Mouse (Mus musculus): ENCODE data around the gene Gzme.
"Not testable (repeated sequence)": the region's sequence is repeated elsewhere in the genome, so short reads cannot be mapped to it uniquely, and the experiment has no call there.

Gene Gzme

GRCm38 (mm10) chr14:56120525-56120924 is at the start of gene Gzme:
Gene Gzme (minus strand): TSS chr14:56120625.
- no peak for DNase-seq

DNA sequence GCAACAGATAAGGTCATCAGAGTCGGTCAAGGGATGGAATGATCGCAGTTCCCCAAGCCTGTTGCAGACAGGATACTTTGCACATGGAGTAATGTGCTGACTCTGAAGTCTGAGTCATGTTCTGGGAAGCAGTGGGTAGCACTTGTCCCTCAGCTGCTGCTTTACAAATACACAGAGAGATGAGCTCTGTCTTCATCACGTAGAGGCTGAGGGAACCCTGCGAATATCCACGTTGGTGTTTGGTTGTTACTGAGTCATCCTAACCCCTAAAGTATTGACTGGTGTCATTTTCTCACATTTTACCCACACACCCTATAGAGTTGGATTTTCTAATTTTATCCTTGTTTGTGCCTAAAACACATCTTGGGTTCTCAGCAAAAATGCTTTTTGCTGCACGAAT is 47.6 kb upstream of the Gzme start:
- no peak for DNase-seq

DNA sequence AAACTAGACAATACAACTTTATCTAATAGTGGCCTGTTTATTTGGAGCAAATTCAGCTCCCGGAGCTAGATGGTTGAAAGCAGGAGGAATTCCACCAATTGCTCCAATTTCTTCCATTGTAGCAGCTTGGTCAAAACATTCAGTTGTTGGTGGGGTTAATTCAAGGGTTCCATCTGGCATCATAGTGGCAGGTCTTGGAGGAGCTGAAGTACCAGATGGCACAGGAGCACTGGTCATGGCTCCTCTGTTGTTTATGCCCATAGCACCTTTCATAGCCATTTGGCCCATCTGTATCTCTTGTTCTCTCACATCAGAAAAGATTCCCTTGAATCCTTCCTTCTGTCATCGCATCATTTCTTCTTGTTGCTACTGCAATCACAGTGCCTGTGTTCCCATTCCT is 41.7 kb upstream of the Gzme start:
- no peak for DNase-seq

DNA sequence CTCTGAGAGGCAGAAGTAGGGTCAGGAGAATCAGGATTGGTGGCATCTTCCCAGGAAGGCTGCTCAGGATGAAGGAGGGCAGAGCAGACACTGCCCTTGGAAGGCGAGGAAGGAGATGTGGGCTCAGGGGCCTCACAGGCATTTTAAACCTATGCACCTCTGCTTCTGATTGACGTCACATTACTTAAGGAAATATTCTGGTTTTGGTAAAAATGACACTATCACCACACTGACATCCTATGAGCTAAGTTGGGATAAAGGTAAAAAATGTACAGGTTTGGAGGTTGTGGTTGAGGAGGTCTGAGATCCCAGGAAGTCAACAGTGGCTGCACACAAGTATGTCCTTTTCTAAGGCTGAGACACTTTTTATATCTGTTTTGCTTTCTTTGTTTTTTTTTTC is 39.1 kb upstream of the Gzme start, which contains the start of gene Gzmg:
Gene Gzmg (minus strand): TSS at position 101 of the 400 bp plus-strand sequence.
- DNase-seq = not testable (repeated sequence)

DNA sequence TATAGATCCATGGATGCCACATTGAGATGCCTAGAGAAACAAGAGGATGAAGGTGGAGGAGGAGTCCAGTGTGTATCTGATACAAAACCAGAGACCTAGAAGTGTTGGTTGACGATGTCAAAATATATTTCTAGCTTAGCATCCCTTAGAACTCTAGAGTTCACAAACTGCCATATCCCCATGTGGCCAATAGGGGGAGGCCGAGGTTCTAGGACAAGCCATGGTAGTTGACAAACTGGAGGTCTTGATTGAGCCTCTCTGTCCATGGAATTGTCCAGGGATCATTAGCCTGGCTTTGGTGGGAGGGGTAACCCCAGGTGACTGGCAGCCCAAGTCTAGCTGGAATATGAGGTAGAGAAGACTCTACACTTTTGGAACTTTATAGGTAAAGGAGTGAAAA is 34.9 kb upstream of the Gzme start:
- no peak for DNase-seq

- DNase-seq = not testable (repeated sequence)
These were observed 13.2 kb upstream of the Gzme start for GRCm38 (mm10) chr14:56133675-56134074.

DNA sequence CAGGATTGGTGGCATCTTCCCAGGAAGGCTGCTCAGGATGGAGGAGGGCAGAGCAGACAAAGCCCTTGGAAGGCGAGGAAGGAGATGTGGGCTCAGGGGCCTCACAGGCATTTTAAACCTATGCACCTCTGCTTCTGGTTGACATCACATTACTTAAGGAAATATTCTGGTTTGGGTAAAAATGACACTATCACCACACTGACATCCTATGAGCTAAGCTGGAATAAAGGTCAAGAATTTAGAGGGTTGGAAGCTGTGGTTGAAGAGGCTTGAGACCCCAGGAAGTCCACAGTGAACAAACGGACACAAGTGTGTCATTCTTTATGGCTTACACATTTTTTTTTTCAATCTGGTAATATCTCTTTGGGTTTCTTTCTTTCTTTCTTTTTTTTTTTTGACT is 12.1 kb upstream of the Gzme start, which contains the start of gene Gzmd:
Gene Gzmd (minus strand): TSS at position 101 of the 400 bp plus-strand sequence.
- not testable (repeated sequence) for DNase-seq

- DNase-seq = no peak
These were observed 7.9 kb upstream of the Gzme start for GRCm38 (mm10) chr14:56128341-56128740.

DNA sequence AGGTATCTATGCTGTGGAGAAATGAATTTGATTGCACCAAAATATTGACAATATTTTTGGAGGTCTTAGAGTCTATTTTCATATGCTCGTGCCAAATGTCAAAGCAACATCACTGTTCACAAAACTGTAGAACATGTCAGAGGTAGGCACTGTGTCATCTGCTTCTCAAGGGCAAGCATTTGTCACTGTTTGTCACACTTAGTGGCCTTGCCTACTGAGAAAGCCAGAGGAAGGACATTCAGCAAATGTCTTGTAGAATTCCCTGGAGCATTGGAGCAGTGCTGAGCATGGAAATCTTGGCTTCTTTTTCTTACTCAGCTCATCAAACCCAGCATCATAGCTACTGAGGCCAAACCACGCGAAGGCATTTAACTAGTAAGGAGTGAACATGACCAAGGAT is 3.1 kb upstream of the Gzme start:
- no peak for DNase-seq

DNA sequence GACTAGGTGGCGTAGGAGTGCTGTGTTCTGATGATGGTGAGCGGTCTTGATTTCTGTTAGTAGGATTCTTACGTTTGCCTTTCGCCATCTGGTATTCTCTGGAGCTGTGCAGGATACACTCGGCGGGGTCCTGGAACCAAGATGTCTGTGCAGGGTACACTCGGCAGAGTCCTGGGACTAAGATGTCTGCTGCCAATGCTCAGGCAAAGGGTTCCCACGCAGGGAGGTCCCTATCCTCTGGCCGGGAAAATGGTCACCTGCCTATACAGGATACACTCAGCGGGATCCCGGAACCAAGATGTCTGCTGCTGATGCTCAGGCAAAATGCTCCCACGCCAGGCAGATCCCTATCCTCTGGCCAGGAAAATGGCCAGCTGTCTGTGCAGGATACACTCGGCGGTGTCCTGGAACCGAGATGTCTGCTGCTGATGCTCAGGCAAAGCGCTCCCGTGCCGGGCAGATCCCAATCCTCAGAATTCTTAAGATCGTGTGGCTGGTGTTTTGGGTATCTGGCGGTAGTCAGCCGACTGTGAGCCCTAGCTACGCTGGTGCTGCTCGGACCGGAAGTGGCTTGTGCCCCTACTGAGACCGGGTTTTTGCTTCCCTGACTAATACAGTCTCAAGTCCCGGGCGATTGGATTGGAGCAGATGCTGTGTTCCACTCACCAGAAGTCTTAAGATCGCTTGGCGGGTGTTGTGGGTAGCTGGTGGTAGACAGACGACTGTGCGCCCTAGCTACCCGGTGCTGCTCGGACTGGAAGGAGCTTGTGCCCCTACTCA is 4.7 kb downstream of the Gzme start:
- not testable (repeated sequence) for DNase-seq

- no peak for DNase-seq
These were observed 14.8 kb downstream of the Gzme start for GRCm38 (mm10) chr14:56105447-56106180.

DNA sequence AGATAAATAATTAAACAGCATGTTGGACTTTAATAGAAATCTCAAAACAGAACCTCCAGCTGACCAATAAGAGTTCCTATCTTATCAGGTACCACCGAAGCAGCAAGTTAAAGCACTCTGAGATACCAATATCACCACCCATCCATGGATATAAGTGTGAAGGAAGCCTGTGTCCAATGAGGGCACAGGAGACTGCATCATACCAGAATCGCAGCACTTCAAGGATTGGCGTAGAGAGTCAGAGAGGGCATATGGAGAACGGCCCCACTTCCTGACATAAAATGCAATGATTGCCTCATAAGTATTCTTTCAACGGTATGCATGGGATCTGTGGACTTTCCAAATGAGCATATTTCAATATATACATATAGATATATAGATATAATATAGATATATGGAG is 15.4 kb downstream of the Gzme start:
- no peak for DNase-seq

DNA sequence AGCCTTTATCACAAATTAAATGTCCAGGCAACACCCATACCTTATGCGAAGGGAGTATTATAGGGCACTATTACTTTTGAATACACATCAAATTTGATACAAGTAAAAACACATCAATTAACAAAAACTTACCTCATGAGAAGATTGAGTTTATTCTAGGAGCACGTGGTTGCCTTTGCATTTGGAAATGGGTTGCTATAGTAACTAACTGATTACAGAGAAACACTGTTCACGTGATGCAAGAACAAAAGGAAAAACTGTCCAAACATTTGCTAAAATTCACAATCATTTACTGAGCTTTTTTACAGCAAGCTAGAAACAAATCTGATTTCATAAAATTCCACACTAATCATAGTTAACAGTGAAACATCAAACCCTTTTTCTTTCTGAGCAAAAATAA is 17.0 kb downstream of the Gzme start:
- no peak for DNase-seq

GRCm38 (mm10) chr14:56102386-56102785 is 18.0 kb downstream of the Gzme start, which contains the start of gene Ctsg:
Gene Ctsg (minus strand): TSS chr14:56102574.
- DNase-seq = no peak

DNA sequence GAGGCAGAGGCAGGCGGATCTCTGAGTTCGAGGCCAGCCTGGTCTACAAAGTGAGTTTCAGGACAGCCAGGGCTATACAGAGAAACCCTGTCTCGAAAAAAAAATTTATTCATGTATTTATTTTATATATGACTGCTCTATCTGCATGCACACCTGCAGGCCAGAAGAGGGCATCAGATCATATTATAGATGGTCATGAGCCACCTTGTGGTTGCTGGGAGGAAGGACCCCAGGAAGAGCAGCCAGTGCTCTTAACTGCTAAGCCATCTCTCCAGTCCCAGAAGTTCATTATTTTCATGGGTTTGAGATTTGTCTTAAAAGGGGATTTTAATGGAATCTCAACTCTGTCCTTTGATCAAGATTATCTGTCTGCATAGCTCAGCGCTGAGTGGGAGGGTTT is 21.5 kb downstream of the Gzme start:
- no peak for DNase-seq

DNA sequence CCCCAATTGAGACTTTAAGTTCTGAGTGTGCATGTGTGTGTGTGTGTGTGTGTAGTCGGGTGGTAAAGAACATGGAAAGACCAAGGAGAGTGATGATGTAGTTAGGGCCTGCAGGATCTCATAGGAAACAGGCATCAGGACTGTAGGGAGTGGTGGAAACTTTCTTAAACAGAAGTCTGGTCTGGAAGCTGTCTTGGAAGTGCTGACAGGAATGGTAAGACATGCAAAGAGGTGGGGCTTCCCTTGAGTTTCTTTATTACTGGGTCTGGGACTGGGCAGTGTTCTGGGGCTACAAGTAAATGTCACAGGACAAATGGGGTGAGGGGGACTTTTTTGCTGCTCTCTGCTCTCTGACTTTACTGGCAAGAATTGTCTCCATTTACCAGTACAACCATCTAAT is 22.8 kb downstream of the Gzme start:
- no peak for DNase-seq

DNA sequence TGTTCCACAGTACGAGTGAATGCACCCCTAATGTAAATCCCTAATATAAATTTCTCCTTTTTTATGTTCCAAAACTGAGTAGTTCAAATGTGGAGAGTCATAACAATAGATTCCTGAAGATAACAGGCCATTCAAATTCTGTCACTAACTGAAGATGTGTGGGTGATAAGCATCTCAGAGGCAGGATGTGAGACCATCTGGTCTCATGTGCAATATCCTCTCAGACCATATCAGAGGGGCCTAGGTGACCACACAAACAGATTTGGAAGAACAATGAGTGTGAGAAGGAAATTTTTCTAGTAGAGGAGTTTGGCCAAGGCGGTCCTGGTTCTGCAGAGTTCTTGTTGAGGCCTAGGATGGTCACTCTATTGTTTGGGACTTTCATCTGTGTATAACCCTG is 27.1 kb downstream of the Gzme start:
- no peak for DNase-seq

DNA sequence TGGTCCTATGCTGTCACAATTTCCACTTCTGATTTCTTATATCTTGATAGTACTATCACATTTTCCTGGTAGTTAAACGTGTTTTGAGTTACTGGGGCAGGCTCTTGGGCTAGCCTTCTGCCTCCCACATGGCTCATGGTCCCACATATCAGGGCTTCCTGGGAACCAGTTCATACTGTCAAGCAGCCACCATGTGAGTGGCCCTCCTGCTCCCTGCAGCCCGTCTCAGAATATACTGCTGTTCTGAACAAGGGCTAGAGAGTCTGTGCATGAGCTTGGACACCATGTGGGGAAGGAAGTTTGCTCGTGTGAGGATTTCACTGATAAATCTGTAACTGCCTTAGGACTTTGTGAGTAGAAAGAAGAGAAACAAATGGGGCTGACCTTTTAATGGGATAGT is 33.7 kb downstream of the Gzme start:
- no peak for DNase-seq

DNA sequence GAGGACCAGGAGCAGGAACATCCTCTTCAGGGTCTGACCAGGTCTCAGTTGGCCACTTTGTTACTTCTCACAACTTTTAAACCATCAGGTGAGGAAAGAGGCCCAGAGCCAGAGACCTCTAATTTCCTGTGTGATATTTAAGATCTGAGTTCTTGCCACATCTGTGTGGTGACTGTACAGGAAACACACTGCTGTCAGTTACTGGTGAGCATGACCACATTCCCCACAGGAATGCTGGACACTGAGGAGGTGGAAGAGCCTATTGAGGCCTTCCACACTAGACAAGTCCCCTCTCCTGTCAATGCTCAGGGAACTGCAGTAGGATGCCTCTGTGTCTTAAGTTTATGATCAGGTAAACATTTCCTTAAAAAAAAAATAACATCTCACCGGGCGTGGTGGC is 35.3 kb downstream of the Gzme start, which contains the start of gene Mcpt8:
Gene Mcpt8 (minus strand): TSS at position 107 of the 400 bp plus-strand sequence.
- no peak for DNase-seq

DNA sequence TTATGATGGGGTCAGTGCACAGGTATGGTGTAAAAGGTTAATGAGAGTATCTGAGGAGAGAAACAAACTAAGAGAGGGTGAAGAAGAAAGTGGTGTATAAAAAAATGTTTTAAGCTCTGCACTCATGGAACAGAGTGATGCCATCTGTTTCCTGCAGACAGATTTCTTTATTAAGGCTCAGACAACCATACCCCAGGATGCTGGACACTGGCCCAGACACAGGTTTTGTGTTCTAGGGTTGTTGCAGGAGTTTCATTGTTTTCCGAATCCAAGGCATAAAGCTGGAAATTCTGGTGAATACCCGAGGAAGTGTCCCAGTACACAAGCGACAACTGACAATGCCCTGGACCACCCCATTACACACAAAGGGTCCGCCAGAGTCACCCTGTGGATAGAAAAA is 38.4 kb downstream of the Gzme start:
- DNase-seq = no peak
